Mouse (Mus musculus): ENCODE measurements around the gene Pomgnt1. TPM values are rescaled to one million over a fixed set of nuclear protein-coding genes. Genes with fewer than 3 reads are reported as not detected.

Gene Pomgnt1
- polyA plus RNA-seq, 1 experiment from 2014 or later: 71.5 TPM

DNA sequence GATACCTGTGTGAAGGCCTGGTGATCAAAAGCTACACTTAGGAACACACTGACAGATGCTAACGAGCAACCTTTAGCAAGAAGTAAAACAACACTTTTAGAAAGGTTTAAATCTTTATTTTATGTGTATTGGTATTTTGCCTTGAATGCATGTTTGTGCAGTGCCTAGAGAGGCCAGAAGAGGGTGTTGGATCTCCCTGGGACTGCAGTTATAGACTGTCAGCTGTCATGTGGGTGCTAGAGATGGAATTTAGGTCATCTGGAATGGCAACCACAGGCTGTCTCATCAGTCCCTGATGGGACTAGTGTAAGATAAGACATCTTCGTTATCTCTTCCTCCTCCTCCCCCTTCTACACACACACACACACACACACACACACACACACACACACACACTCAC is 74.8 kb downstream of the Pomgnt1 start:
- 63% methylated on average over 2 of the region's 2 CpGs for WGBS
- Histone ChIP-seq H3K36me3 (no peaks in the 10 kb centered on the region), H3K9ac (no peak overlapping the region), H3K4me2 (no peak overlapping the region), H3K27ac (ENCODE audit: poor library complexity, severe bottlenecking) (no peak overlapping the region), H3K9me3 (replicated peaks) (no peaks in the 10 kb centered on the region), H3K4me1 (replicated peaks) (peaks cover 12% of the 10 kb centered on the region), H3K4me3 (no peak overlapping the region), H3K27me3 (replicated peaks) (no peaks in the 10 kb centered on the region)
- no peak for ATAC-seq (ENCODE audit: insufficient number of reproducible peaks, low FRiP score)

DNA sequence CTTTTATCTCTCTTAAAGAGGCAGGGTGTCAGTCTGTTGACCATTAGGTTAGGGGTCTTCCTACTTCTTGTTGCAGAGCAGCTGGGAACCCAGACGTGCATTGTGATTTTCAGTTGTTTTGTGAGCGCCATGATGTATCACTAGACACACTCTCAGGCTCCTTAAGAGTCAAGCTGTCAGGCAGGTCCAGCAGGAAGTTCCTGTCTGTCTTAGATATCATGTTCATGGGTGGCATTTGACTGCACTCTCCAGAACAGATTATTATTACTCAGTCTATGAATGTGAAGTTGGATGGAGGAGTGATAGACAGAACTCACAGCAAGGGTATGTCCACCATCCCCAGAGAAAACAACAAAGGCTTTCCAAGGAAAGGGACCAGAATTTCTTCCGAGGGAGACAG is 80.8 kb downstream of the Pomgnt1 start:
- H3K27me3 ChIP-seq (replicated peaks): no peaks in the 10 kb centered on the region
- H3K4me2 ChIP-seq: no peak overlapping the region
- no peaks in the 10 kb centered on the region for H3K4me1 ChIP-seq (replicated peaks)
- WGBS: 58% methylated on average over 3 of the region's 3 CpGs
- no peaks in the 10 kb centered on the region for H3K36me3 ChIP-seq
- H3K4me3 ChIP-seq: no peak overlapping the region
- no peak overlapping the region for H3K9ac ChIP-seq
- no peak for ATAC-seq (ENCODE audit: insufficient number of reproducible peaks, low FRiP score)
- H3K9me3 ChIP-seq (replicated peaks): no peaks in the 10 kb centered on the region
- no peak overlapping the region for H3K27ac ChIP-seq (ENCODE audit: poor library complexity, severe bottlenecking)

DNA sequence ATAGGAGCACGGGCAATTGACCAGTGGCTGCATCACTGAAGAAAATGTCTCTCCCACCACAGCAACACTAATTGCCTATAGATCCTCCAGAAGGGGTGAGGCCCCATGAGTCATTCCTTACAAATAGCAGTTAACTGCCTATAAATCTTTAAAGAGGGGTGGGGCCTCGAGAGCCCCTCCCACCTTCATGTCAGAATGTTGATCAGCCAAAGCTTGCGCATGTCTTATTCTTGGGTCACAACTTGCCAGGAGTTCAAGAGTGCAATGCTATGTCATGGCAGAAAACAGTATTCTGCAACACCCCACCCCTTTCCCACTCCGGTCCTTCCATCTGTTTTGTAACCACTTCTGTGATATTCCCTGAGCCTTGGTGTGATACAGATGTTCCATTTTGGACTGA is 82.9 kb downstream of the Pomgnt1 start:
- no peak overlapping the region for H3K4me3 ChIP-seq
- H3K27ac ChIP-seq (ENCODE audit: poor library complexity, severe bottlenecking): no peak overlapping the region
- ATAC-seq (ENCODE audit: insufficient number of reproducible peaks, low FRiP score): no peak
- H3K9ac ChIP-seq: no peak overlapping the region
- H3K4me1 ChIP-seq (replicated peaks): no peaks in the 10 kb centered on the region
- WGBS: 83% methylated on average over 4 of the region's 4 CpGs
- no peaks in the 10 kb centered on the region for H3K27me3 ChIP-seq (replicated peaks)
- no peaks in the 10 kb centered on the region for H3K9me3 ChIP-seq (replicated peaks)
- no peak overlapping the region for H3K4me2 ChIP-seq
- no peaks in the 10 kb centered on the region for H3K36me3 ChIP-seq

GRCm38 (mm10) chr4:116208891-116209290 is 85.3 kb downstream of the Pomgnt1 start:
- no peak overlapping the region for H3K27ac ChIP-seq (ENCODE audit: poor library complexity, severe bottlenecking)
- H3K4me1 ChIP-seq (replicated peaks): no peaks in the 10 kb centered on the region
- no peaks in the 10 kb centered on the region for H3K9me3 ChIP-seq (replicated peaks)
- no peak for ATAC-seq (ENCODE audit: insufficient number of reproducible peaks, low FRiP score)
- WGBS: 79% methylated on average over 1 of the region's 1 CpGs
- H3K4me2 ChIP-seq: no peak overlapping the region
- H3K36me3 ChIP-seq: no peaks in the 10 kb centered on the region
- H3K4me3 ChIP-seq: no peak overlapping the region
- no peaks in the 10 kb centered on the region for H3K27me3 ChIP-seq (replicated peaks)
- no peak overlapping the region for H3K9ac ChIP-seq

Other genes starting within 250 kb of the Pomgnt1 start
- not detected in 2 replicates for gene Kncn, start 239.4 kb upstream of the Pomgnt1 start, polyA plus RNA-seq (2016; fragmentation: Nextera tagmentation; extraction: Ambion mirVana)
- gene 6430628N08Rik, start 233.2 kb upstream of the Pomgnt1 start, polyA plus RNA-seq (2016; fragmentation: Nextera tagmentation; extraction: Ambion mirVana): not detected in 2 replicates
- 0.04 TPM in 1 of 2 replicates, not detected in the other for gene Dmbx1, start 183.9 kb upstream of the Pomgnt1 start, polyA plus RNA-seq (2016; fragmentation: Nextera tagmentation; extraction: Ambion mirVana)
- gene Faah, start 105.9 kb upstream of the Pomgnt1 start, polyA plus RNA-seq (2016; fragmentation: Nextera tagmentation; extraction: Ambion mirVana): 1.3 and 1.5 TPM in 2 replicates
- gene Nsun4, start 70.0 kb upstream of the Pomgnt1 start, polyA plus RNA-seq (2016; fragmentation: Nextera tagmentation; extraction: Ambion mirVana): 24.9 and 28.8 TPM in 2 replicates
- gene Uqcrh, start 48.8 kb upstream of the Pomgnt1 start, polyA plus RNA-seq (2016; fragmentation: Nextera tagmentation; extraction: Ambion mirVana): 868 and 885 TPM in 2 replicates
- gene Lrrc41, start 48.6 kb upstream of the Pomgnt1 start, polyA plus RNA-seq (2016; fragmentation: Nextera tagmentation; extraction: Ambion mirVana): 60.2 and 63.3 TPM in 2 replicates
- 25.1 and 25.9 TPM in 2 replicates for gene Rad54l, start 150 bp upstream of the Pomgnt1 start, polyA plus RNA-seq (2016; fragmentation: Nextera tagmentation; extraction: Ambion mirVana)
- 2.3 and 2.6 TPM in 2 replicates for gene Lurap1, start 27.5 kb downstream of the Pomgnt1 start, polyA plus RNA-seq (2016; fragmentation: Nextera tagmentation; extraction: Ambion mirVana)
- gene Tspan1, start 43.8 kb downstream of the Pomgnt1 start, polyA plus RNA-seq (2016; fragmentation: Nextera tagmentation; extraction: Ambion mirVana): not detected in 2 replicates
- gene 1700042G07Rik, start 49.5 kb downstream of the Pomgnt1 start, polyA plus RNA-seq (2016; fragmentation: Nextera tagmentation; extraction: Ambion mirVana): not detected in 2 replicates
- not detected in 2 replicates for gene Gm49337, start 49.5 kb downstream of the Pomgnt1 start, polyA plus RNA-seq (2016; fragmentation: Nextera tagmentation; extraction: Ambion mirVana)
- 25.6 and 25.8 TPM in 2 replicates for gene Pik3r3, start 97.8 kb downstream of the Pomgnt1 start, polyA plus RNA-seq (2016; fragmentation: Nextera tagmentation; extraction: Ambion mirVana)